Mouse (Mus musculus): ENCODE measurements around the gene Gata5.

- TF ChIP-seq CTCF (IDR thresholded peaks at IDR 0.05; ENCODE audit: control insufficient read depth, insufficient read depth, insufficient read length) (no peak), CEBPB (IDR thresholded peaks at IDR 0.05; ENCODE audit: low read depth) (no peak)
Measured at GRCm38 (mm10) chr2:180292026-180292425, 42.5 kb downstream of the Gata5 start.
